Mouse (Mus musculus): Measurements from ENCODE around the gene Eloa. TPM values are rescaled to one million over a fixed set of nuclear protein-coding genes. Genes with fewer than 3 reads are reported as not detected.

Eloa gene
- polyA plus RNA-seq, 1 experiment = 11.4 TPM

- no peak for DNase-seq (ENCODE audit: low read depth, low spot score)
- WGBS = 72% methylated on average over 1 of the region's 1 CpGs
These were observed 11.7 kb upstream of the Eloa start for GRCm38 (mm10) chr4:136033231-136033630.

DNA sequence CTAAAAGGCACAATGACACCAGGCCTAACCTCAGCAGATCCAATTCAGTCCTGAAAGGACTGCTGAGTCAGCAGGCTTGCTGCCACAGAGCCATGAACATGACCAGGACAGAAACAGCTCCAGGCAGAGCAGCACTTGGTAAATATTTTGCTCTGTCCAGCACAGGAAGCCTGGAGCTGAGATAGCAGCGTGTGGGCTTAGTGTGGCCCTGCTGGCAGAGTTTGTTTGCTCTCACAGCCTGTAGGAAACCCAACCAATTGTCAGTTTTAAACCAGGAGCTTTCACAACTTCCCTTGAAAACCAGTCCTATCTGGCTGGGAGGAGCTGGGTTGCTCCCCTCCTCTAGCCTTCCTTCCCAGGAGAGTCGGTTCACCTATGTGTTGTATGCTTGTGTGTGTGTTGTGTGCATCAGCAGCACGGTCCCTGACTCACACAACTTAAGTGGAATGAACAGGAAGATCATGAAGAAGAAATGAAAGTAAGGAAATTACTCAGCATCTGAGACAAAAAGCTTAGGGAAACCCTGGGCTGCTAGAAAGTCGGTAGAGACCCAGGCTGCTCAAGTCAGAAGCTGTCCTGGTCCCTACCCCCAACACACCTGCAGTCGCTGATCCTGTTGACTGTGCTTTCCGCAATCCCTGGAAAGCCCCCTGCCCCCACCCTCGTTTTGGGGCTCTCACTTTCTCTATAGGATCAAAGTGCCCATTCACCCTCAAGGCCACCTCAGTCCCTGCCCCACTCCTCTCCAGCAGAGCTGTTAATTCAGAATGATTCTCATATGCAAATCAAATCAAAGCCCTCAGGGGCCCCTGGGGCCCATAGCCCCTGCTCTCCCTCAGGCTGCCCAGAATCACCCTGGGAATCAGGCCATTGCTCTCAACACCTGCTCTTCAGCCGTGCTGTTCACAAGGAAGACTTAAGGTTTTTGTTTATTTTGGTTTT is 9.7 kb upstream of the Eloa start:
- no peak for DNase-seq (ENCODE audit: low read depth, low spot score)
- WGBS = 18% methylated on average over 8 of the region's 8 CpGs

DNA sequence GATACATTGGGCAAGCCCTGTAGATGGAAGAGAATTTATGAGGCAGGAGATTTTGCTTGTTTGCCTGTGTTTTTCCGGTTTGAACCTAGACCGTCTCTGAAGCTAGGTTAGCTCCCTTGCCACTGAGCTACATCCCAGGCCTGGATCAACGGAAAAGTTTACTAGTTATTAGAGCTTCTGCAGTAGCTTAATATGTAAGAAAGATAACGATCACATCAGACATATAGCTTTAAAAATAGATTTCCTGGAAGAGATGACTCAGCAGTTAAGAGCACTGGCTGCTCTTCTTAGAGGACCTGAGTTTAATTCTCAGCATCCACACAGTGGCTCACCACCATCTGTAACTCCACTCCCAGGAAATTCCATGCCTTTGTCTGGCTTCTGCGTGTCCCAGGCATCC is 7.1 kb upstream of the Eloa start:
- WGBS = 54% methylated on average over 5 of the region's 5 CpGs
- DNase-seq (ENCODE audit: low read depth, low spot score) = no peak

DNA sequence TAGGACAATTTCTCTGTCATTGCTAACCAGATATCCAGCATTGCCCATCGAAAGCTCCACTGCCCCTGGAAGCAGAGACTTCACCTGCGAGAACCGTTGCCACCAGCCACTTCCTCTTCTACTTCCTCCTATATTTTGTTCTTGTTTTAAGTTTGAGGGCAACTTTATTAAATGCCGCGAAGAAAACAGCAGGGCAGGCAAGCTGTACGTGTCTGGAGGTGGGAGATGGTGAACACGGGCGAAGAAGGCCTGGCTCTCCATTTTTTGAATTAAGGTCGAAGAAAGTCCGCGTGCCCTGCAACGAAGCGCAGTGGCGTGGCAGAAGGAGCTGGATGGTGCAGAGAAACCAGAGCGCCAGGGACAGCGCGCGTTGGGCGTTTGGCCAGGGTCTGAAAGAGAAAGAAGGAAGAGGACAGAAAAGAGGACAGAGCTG is 6.6 kb upstream of the Eloa start:
- WGBS = 85% methylated on average over 19 of the region's 19 CpGs
- no peak for DNase-seq (ENCODE audit: low read depth, low spot score)

DNA sequence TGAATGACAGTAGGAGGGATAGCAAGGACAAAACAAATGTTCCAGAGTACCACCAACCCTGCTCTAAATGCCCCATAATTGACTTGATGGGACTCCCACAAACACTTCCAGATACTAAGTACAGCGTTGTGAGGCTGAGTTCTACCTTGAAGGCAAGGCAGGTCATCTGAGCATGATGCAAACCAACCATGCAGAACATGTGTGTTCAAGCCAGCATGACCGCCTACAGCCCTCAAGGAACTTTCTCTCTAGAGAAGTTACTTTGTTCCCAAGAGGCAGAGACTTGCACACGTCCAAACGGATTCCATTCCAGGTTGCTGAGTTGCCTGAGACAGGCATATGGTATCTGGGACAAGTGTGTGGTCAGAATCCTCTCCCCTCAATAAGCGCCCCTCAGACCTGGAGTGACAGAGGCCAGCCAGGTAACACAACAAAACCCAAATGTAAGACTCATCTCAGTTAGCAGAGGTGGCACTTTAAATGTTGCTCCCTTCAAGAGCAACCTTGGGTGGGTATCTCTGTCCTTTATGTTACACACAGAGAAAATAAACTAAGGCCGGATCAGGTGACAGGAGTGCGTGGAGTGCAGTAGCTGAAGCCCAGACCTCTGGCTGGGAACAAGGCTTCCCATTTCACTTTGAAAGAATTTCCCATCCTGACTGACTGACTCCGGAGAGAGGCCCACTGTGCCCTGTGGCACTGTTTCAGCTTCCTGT is 6.0 kb upstream of the Eloa start:
- WGBS = 85% methylated on average over 8 of the region's 8 CpGs
- no peak for DNase-seq (ENCODE audit: low read depth, low spot score)

GRCm38 (mm10) chr4:136025350-136025749 is 3.8 kb upstream of the Eloa start:
- DNase-seq (ENCODE audit: low read depth, low spot score) = no peak
- 76% methylated on average over 1 of the region's 1 CpGs for WGBS

DNA sequence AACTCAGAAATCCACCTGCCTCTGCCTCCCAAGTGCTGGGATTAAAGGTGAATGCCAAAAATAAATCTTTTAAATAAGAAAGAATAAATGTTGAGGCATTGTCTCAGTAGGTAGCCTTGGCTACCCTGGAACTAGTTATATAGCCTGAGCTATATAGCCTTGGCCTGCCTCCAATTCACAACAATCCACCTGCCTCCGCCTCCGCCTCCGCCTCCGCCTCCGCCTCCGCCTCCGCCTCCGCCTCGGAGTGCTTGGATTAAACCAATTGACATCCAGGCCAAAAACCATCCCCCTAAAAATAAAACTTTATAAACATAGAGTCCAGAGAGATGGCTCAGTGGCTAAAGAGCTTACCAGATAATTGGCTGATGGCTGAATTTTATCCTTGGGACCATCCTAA is 1.4 kb upstream of the Eloa start:
- DNase-seq (ENCODE audit: low read depth, low spot score) = no peak
- 71% methylated on average over 9 of the region's 9 CpGs for WGBS

GRCm38 (mm10) chr4:136020743-136021548 is 617 bp downstream of the Eloa start:
- peak; percentile 18 for DNase-seq (ENCODE audit: low read depth, low spot score)
- WGBS = under 1% methylated on average over 62 of the region's 62 CpGs

DNA sequence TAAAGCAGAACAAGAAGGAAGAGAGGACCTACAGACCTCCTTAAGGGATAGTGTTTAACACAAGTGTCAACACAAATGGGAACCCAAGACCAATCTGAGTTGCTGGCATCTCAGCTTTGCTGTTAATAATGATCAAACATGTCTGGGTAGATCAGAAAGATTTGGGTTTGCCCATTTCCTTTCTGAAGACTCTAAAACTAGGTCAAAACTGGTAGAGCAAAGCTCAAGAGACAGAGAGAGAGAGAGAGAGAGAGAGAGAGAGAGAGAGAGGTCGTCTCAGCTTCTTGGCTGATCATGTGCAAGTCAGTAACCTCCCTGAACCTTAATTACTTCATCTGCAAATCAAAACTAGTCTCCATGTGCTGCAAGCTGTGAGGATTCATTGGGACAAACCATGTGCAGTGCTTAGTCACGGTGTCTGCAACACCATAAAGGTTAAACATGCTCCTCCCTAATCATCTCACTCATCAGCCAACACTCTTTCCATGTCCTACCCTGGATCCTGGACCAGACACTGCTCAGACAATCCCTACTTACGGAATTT is 5.4 kb downstream of the Eloa start:
- 40% methylated on average over 3 of the region's 3 CpGs for WGBS
- no peak for DNase-seq (ENCODE audit: low read depth, low spot score)

DNA sequence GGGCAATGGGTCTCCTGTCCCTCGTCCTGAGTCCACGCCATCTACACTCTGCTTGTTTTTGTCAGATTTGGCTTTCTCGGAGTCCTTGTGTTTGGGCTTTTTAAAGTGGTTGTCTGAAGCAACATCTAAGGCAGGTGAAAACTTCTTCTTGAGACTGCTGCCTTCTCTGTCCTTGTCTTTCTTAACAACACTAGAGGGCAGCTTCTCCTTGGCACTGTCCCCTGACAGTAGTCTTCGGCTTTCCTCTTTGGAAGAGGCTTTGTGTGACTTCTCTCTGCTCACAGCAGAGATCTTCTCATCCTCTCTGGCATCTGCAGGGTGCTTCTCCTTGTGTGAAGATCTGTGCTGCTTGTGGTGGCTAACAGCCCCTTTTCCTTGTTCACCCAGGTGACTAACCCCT is 11.0 kb downstream of the Eloa start:
- no peak for DNase-seq (ENCODE audit: low read depth, low spot score)
- WGBS = 86% methylated on average over 4 of the region's 4 CpGs

DNA sequence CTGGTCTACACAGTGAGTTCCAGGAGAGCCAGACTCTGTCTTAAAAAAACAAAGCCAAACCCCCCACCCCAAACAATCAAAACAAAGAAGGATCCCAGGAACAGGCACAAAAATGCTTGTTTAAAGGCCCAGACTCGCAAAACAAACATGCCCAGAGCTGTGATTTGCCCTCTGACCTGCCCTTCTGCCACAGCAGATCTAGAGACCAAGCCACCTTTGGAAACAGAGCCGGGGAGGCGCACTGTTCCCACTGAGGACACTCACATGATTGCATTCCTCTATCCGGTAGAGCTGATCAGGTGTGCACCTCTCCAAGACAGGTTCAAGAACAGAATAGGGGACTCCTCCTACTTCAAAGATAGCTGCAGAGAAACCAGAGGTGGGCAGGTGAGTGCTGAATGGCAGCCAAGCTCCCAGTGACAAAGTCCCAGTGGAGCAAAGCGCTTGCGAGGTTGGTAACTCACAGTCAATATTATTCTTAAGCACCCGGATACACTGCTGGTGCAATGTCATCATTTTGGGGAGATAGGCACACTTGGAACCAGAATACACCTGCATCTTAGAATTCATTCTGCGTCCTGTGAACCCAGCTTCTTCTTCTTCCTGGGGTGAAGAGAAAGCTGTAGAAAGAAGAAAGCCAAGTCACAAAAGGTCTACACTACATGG is 12.6 kb downstream of the Eloa start:
- DNase-seq (ENCODE audit: low read depth, low spot score) = no peak

GRCm38 (mm10) chr4:136006821-136007220 is 14.7 kb downstream of the Eloa start:
- no peak for DNase-seq (ENCODE audit: low read depth, low spot score)
- 83% methylated on average over 3 of the region's 3 CpGs for WGBS

More for the DNA sequence above, 12.6 kb downstream of the Eloa start:
- 87% methylated on average over 8 of the region's 8 CpGs for WGBS

DNA sequence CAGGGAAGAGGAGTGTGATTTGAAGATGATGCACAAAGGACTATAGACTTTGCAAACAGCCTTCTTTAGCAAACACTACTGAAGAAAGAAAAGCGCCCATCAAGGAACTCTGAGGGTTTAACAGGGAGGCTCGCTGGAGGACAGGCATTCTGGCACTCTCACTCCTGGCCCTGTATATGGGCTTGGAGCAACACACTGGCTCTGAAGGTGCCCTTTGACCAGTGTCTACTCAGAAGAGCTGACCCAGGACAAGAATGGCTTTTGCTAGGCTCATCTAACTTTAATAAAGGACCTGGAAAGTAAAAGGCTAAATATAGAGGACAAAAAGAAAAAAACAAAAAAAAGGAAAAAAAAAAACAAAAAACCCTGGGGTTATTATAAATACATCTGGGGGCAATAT is 16.6 kb downstream of the Eloa start:
- no peak for DNase-seq (ENCODE audit: low read depth, low spot score)
- 94% methylated on average over 2 of the region's 2 CpGs for WGBS

- 79% methylated on average over 5 of the region's 5 CpGs for WGBS
- no peak for DNase-seq (ENCODE audit: low read depth, low spot score)
These were observed 17.4 kb downstream of the Eloa start for GRCm38 (mm10) chr4:136004107-136004675.

DNA sequence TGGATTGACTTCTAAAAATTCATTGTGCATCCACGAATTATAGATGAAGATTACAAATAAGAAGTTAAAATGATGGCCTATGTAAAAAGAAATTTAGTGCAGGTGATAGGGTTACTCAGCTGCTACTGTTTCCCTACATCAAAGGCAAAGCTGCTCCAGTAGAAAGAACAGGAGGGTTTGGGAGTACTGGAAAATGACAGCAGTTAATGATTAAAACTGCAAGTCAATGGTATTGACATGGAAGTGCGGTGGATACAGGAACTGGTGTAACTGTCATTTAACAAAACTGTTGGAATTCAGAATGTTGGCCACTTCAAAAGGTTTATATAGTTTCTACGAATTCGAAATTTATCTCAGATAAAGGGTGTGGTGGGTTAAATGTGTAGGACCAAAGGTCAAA is 26.4 kb downstream of the Eloa start:
- WGBS = 64% methylated on average over 4 of the region's 4 CpGs
- no peak for DNase-seq (ENCODE audit: low read depth, low spot score)

GRCm38 (mm10) chr4:135993941-135994340 is 27.6 kb downstream of the Eloa start:
- no peak for DNase-seq (ENCODE audit: low read depth, low spot score)
- 96% methylated on average over 6 of the region's 6 CpGs for WGBS

DNA sequence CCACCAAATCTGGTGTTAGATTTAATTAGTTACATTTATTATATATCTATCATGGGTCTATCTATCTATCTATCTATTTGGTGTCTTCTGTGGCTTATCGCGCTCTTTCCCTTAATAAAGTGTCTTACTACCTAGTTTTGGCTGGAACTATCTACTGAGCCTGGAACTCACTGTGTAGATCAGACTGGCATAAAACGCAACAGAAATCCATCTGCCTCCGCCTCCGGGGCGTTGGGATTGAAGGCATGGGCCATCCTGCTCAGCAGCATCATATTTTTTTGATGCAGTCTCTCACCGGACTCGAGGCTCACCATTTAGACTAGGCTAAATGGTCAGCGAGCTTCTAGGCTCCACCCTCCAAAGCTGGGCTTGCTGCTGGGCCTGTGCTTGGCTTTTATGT is 33.8 kb downstream of the Eloa start:
- 60% methylated on average over 9 of the region's 9 CpGs for WGBS

GRCm38 (mm10) chr4:135986943-135987710 is 34.4 kb downstream of the Eloa start, which contains the start of gene Pithd1:
Gene Pithd1 (minus strand): TSS chr4:135987264.
- no peak for DNase-seq (ENCODE audit: low read depth, low spot score)
- under 1% methylated on average over 81 of the region's 81 CpGs for WGBS

More for the DNA sequence above, 33.8 kb downstream of the Eloa start:
- DNase-seq (ENCODE audit: low read depth, low spot score) = no peak

Measured in large intestine, adult 2 months (tissue).